Mouse (Mus musculus): ENCODE measurements around the gene Ift46. TPM values are rescaled to one million over a fixed set of nuclear protein-coding genes. Genes with fewer than 3 reads are reported as not detected.
A peak's percentile ranks its signal among the peaks of the same experiment; 100 is the strongest.

The Ift46 gene
- total RNA-seq, 2 experiments from 2014 or later, result 21.4 to 28.2 TPM

DNA sequence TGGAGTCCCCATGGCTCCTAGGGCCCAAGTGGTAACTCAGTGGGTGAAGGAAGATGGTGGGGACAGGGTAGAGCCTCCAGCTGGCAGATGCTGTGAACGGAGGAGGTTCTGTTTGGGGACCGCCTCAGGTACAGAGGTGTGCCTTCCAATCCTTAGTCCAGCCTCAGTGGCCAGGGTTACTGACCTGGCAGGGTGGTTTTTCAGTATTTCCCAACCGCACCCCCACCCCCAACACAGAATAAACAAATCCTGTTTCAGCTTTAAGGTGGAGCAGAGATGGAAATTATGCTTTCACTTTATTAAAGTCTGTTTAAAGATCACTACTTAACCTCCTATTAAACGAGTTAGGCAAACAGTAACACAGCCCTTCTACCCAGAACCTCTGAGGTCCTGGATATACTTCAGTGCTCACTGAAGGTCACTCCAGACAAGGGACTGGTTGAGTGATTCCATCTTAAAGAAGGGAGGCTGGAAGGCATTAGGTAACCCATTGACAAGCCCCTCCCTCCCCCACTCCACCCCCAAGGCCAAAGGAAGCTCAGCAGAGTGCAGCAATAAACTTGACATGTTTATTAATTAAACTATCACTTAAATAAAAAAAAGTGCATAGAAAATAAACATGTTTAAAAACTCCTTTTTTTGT lies 35.2 kb downstream of the Ift46 start, which contains the start of gene Ttc36:
Gene Ttc36, minus strand, starts transcription at position 265 of the 643 bp plus-strand sequence.
- no peak for DNase-seq
- intact Hi-C loops (cut with DNase I), result no loop called here

DNA sequence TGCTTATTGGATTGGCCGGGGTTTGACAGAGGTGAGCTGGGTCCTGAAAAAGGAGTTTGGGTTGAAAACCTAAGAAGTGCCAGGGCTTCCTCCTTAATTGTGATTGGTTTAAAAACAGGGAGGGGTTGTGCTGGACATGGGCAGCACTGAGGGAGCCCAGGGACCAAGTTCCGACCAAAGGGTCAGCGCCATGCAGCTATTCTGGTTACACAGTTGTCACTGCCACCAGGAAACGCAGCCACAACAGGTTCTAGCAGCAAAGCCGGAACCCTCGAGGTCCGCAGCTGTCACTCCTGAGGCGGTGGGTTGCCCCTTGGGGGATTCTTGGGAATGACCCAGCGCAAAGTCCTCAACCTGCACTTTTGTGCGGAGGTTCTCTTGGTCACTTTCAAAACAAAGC lies 37.0 kb downstream of the Ift46 start:
- DNase-seq, result no peak
- intact Hi-C loops (cut with DNase I), result loop anchor here (1.0 kb wide), 1 partner anchor 18 kb away; no protein-coding TSS in a partner anchor

DNA sequence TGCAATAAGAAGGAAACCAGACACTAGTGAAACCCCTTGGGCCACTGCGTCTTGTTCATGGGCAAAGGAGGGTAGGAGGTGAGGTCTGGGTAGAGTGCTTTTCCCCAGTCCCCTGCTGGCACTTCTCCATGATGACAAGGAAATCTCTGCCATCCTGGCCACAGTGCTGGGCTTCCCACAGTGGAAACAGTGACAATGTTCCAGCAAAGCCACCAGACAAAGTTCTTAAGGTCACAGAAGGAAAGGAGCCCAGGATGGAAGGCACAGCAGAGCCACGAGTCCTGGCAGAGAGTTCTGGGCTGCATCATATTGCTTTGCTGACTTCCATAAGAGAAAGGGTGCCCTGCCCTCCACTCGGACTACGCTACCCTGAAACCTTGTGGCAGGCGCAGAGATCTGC lies 37.8 kb downstream of the Ift46 start:
- intact Hi-C loops (cut with DNase I), result loop anchor here (1.0 kb wide), 1 partner anchor 19 kb away; no protein-coding TSS in a partner anchor

DNA sequence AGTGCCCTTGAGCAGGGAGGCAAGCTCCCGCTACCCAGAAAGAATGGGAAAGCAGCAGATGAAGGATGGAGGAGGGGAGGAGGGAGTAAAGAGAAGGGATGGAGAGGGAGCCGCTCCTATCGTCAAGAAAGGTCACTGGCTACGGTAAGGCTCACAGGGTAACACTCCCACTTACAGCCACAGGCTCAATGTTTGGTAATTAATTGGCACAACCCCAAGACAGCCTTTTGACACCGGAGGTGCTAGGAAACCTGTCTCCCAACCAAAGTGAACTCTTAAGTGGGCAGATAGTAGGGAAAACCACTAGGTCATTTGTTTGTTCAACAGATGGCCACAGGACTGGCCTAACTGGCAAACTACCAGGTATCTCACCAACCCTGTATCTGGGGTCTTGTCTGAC lies 39.4 kb downstream of the Ift46 start:
- intact Hi-C loops (cut with DNase I), result no loop called here
- DNase-seq, result no peak

More for the DNA sequence above, 37.8 kb downstream of the Ift46 start:
- DNase-seq, result no peak

DNA sequence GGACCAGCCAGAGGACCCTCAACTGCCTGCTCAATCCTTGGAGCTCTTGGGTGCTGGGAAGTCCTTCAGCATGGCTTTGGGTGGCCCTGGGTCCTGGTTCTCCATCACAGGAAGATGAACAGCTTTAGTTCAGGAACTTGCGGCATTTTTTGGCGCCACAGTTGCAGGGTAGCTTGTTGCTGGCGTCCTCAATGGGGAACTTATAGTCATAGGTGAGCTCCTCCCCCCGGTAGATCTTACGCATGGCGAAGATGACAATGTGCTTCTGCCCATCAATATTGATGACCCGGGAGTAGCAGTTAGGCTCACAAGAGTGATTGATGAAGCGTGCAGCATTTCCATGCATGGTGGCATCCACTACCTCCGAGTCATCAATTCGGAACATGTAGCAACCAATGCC lies 40.1 kb downstream of the Ift46 start:
- DNase-seq, result no peak
- intact Hi-C loops (cut with DNase I), result no loop called here

DNA sequence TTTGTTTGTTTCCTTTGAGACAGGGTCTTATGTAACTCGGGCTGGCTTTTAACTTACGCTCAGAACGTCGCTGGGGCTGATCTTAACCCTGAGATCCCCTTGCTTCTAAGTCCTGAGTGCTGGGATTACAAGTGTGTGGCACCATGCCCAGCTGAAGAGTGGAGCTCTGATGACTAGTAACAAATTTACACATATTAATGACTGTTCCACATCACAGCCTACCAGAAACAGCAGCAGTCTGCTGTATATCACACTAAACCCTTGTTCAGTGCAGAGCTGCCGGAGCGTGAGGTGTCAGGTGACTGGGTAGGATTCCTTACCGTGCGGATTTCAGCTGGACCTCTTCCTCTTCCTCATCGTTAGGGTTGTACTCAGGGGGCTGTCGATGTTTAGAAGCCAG lies 42.6 kb downstream of the Ift46 start:
- intact Hi-C loops (cut with DNase I), result no loop called here
- DNase-seq, result no peak

DNA sequence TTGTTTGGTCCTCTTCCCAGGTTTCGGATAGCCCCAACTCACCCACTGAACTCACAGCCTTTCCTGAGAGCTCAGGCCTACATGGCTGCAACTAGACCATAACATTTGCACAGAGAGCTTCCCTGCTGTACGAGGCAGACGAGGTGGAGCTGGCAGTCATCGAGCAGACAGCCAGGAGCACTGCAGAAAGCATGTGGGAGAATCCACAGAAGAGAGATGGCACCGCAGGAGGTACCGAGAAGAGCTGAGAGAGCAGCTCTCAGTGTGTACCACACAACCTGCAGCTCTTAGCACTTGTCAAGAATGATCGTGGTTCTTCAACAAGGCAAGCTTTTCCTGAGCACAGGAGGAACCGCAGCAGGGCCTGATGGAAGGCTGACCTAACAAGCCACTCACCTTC lies 46.5 kb downstream of the Ift46 start:
- DNase-seq, result no peak
- intact Hi-C loops (cut with DNase I), result no loop called here

DNA sequence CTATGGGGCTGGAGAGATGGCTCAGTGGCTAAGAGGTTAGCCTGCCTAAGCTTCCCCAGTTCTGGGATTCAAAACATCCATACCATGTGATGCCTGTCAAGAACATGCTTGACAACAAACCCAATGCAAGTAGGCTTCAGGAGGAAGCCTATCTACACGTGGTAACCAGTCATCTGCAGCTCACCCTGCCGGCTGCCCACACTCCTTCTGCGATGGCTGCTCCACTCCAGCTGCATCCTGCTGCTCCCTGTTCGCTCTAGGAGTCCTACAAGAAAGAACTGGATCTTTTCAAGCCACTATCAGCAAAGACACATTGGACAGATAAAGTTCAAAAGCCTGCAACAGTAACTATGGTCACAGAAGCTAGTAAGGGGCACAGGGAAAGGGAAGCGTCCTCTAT lies 49.8 kb downstream of the Ift46 start:
- no peak for DNase-seq
- intact Hi-C loops (cut with DNase I), result no loop called here

DNA sequence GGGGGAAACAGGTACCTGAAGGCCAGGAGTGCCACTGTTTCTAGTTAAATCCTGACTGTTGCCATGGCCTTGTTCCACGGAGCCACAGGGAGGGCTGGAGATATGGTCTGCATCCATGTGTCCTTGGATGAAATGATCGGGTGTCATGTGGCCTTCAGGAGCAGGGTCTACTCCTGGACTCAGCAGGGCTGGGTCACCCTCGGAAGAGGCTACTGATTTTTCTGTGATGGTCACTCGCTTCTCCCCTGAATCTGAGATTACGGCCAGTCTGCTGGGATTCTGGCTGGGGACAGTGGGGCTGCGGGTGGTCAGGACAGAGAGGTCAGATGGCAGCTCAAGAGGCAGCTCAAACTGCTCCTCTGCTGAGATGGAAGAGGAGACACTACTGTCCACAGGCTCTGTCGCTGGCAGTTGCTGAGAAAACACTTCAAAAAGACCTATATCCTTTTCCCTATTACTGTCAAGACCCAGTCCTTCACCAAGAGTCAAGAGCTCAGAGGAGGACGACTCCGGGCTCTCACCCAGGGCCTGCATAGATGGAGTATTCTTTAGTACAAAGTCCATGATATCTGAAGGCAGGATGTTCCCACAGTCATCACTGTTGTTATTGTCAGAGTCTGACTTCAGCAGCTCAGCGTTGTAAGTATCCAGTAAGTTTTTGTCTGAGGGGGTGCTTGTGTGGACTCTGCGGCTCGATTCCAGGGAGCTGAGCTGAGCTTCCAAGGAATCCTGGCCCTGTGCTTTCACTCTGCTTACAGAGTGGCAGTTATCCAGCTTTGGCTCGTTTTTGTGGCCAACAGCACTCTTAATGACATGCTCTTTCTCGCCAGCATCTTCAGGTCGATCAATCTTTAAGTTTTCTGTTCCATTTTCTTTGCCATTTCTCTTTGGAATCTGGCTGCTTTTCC lies 52.5 kb downstream of the Ift46 start:
- peak in 1 of 2 experiments; percentile 39 for DNase-seq
- intact Hi-C loops (cut with DNase I), result no loop called here

DNA sequence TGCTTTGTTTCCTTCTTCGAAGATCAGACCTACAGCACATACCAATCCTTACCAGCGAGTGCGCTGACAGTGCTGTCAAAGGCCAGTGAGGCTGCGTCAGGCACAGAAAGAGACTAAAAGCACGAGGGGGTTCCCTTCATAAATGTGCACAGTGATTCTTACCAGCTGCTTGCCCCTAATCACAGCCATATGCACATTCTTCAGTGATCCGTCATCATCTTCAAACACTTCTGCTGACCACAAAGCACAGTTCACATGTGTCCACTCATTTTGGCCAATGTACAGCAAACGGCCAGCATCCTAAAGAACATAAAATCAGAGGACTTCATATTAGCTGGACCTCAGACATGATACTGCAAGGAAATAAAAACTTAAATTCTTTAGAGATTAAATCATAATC lies 59.0 kb downstream of the Ift46 start:
- no peak for DNase-seq
- intact Hi-C loops (cut with DNase I), result loop anchor here (5.0 kb wide), 1 partner anchor 106 kb away; no protein-coding TSS in a partner anchor

DNA sequence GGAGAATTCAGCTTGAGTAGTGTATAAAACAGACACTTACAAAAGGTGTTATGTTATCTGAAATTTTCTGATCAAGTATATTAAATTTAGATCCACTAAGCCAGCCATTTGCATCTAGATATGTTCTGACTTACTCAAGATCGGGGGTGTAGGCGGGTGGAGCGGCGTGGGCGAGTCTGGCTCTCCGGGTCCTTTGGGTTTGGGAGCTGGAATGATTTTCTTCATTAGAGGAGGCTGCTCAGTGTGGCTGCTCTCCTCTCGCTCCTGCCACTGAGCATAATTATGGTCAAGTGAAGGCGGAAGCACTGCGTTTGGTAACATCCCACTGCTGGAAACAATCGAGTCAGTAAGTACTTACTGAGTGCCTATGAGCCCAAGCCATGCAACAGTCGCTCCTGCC lies 61.2 kb downstream of the Ift46 start:
- intact Hi-C loops (cut with DNase I), result loop anchor here (5.0 kb wide), 1 partner anchor 103 kb away; no protein-coding TSS in a partner anchor
- DNase-seq, result no peak

DNA sequence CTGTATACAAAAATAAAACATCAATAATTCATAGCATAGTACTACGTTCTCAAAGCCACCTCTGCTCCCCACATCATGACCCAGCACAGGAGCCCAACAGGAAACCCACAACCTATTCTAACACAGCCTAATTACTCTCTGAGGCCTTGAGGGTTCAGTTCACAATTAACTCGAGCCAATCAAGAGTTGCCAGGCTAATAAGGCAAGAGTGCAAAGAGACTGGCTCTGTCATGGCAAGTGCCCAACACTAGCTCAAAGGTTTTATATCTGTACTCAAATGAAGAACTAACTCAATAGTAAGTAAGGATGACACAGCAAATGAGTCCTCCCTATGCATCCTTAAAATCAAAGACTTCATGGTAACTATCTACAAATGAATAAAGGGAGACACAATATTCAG lies 62.8 kb downstream of the Ift46 start:
- intact Hi-C loops (cut with DNase I), result no loop called here
- no peak for DNase-seq

DNA sequence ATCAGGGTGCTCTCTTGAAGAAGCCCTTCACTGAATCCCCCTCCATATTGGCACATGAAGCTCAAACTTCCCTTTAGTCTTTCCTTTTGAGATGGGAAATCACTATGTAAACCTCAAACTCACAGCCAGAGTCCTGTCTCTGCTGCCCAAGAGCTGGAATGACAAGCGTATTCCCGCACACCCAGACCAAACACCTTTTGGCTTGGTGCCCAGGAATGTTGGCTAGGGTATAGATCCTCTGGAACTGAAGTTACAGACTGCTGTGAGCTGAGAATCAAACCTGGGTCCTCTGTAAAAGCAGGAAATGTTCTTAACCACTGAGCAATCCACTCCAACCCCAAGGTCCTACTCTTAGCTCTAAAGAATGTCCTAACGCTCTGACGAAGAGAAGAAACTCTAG lies 64.6 kb downstream of the Ift46 start:
- no peak for DNase-seq
- intact Hi-C loops (cut with DNase I), result no loop called here

DNA sequence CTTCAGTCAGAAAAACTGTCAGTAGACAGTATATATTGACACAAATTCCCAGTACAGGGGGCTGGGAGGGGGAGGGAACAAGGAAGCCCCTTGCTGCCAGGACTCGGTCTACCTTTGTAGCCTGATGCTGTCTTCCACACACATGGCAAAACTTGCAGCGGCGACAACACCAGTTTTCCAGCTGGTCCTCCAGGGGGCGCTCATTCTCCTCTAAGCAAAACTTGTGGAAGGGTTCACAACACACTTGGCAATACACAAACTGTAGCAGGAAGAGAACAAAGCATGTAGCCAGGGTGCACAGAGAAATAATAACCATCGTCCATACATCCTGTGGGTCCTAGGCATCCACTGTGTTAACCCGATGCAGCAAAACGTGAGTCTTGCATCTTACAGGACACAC lies 68.7 kb downstream of the Ift46 start:
- peak; percentile 56 to 66 for DNase-seq
- intact Hi-C loops (cut with DNase I), result no loop called here

DNA sequence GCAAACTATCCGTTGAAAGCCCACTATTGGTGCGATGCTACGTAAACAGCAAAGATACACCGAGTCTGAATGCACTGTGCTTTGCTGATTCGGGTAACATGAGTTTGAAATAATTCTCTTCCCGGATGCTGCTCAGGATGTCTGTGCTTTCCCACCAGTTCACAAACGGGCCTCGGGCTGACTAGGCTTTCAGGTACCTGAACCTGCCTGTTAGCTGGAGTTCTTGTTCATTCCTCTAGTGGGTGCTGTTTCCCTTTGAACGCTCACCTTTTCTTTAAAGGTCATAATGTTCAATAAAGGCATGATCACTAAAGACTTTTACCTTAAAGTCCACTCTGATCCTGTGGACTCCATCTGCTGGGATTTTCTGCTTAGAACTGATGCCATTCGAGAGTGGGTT lies 73.5 kb downstream of the Ift46 start:
- intact Hi-C loops (cut with DNase I), result loop anchor here (5.0 kb wide), 2 partner anchors 41 to 71 kb away; partner anchors contain the start of gene Kmt2a
- DNase-seq, result no peak

Other genes with a start within 250 kb of the Ift46 start
- gene Cxcr5, start 206.0 kb upstream of the Ift46 start, total RNA-seq (2021), result not detected
- 10 to 100 TPM; 57.4 to 60.7 TPM for gene Ddx6, start 163.0 kb upstream of the Ift46 start, total RNA-seq (2021)
- gene Treh, start 94.7 kb upstream of the Ift46 start, total RNA-seq (2021), result not detected
- gene Phldb1, start 32.7 kb upstream of the Ift46 start, total RNA-seq (2021), result 10 to 100 TPM; 33.5 to 33.9 TPM
- gene Arcn1, start 63 bp upstream of the Ift46 start, total RNA-seq (2021), result 10 to 100 TPM; 62.6 to 73.4 TPM
- gene Tmem25, start 31.4 kb downstream of the Ift46 start, total RNA-seq (2021), result 1 to 10 TPM; 6.1 to 6.2 TPM
- gene Ttc36, start 35.2 kb downstream of the Ift46 start, total RNA-seq (2021), result not detected
- 10 to 100 TPM; 12.5 to 12.8 TPM for gene Kmt2a, start 113.4 kb downstream of the Ift46 start, total RNA-seq (2021)
- gene Atp5l, start 152.8 kb downstream of the Ift46 start, total RNA-seq (2021), result 100 to 1,000 TPM; 659 to 699 TPM
- 10 to 100 TPM; 28.9 to 39.4 TPM for gene Ube4a, start 197.7 kb downstream of the Ift46 start, total RNA-seq (2021)
- gene Cd3g, start 212.5 kb downstream of the Ift46 start, total RNA-seq (2021), result 1 to 10 TPM in 1 of 2 experiments, not detected in 1; 1.7 TPM
- gene Cd3d, start 213.9 kb downstream of the Ift46 start, total RNA-seq (2021), result 1 to 10 TPM in 1 of 2 experiments, not detected in 1; 1.3 TPM
- gene Cd3e, start 241.7 kb downstream of the Ift46 start, total RNA-seq (2021), result 1 to 10 TPM in 1 of 2 experiments, not detected in 1; 2.5 TPM